Mouse (Mus musculus): ENCODE data around the gene Gpr108. TPM values are rescaled to one million over a fixed set of nuclear protein-coding genes. Genes with fewer than 3 reads are reported as not detected.

Gene Gpr108
- polyA plus RNA-seq, 1 experiment, result 44.0 TPM

GRCm38 (mm10) chr17:57227468-57227867, 20.8 kb downstream of the Gpr108 start:
- H3K4me1 ChIP-seq (ENCODE audit: control insufficient read depth, insufficient read depth, low read length), result no peaks in the 10 kb centered on the region
- no peak for TF ChIP-seq CTCF (IDR thresholded peaks at IDR 0.05; ENCODE audit: borderline replicate concordance, insufficient read depth, low read depth, low read length)
- H3K27me3 ChIP-seq (ENCODE audit: control insufficient read depth, insufficient read depth, low read length), result no peaks in the 10 kb centered on the region
- WGBS, result 87% methylated on average over 2 of the region's 2 CpGs
- no peak overlapping the region for H3K27ac ChIP-seq (ENCODE audit: insufficient read depth, low read length)
- DNase-seq, result no peak
- no peak overlapping the region for H3K4me3 ChIP-seq (replicated peaks; ENCODE audit: insufficient read depth, low read depth, low read length)

GRCm38 (mm10) chr17:57223313-57223712, 24.9 kb downstream of the Gpr108 start:
- Histone ChIP-seq H3K4me1 (ENCODE audit: control insufficient read depth, insufficient read depth, low read length) (no peaks in the 10 kb centered on the region), H3K4me3 (replicated peaks; ENCODE audit: insufficient read depth, low read depth, low read length) (no peak overlapping the region), H3K27ac (ENCODE audit: insufficient read depth, low read length) (no peak overlapping the region), H3K27me3 (ENCODE audit: control insufficient read depth, insufficient read depth, low read length) (no peaks in the 10 kb centered on the region)
- DNase-seq, result no peak
- WGBS, result 65% methylated on average over 9 of the region's 9 CpGs
- no peak for TF ChIP-seq CTCF (IDR thresholded peaks at IDR 0.05; ENCODE audit: borderline replicate concordance, insufficient read depth, low read depth, low read length)
- no peak for TF ChIP-seq POLR2A (IDR thresholded peaks at IDR 0.05; ENCODE audit: borderline replicate concordance, insufficient read depth, low read length)

DNA sequence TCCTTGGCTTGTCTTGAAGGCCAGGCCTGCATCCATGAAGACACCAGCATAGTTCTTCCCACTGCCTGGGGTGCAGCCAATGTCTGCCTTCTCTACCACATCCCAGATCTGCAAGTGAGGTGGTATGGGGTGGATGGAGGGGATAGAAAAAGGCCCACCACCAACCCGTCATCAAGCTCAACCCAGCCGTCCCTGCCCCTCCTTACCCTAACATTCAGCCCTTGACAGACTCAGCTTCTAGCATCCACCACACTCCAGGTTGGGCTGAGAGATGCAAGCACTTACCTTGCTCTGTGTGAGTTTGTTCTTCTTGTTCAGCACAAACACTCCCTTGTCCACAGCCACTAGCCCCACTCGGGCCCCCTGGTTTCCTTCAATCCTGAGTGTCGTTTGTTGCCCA, 26.3 kb downstream of the Gpr108 start:
- no peak for TF ChIP-seq POLR2A (IDR thresholded peaks at IDR 0.05; ENCODE audit: borderline replicate concordance, insufficient read depth, low read length)
- TF ChIP-seq CTCF (IDR thresholded peaks at IDR 0.05; ENCODE audit: borderline replicate concordance, insufficient read depth, low read depth, low read length), result no peak
- 76% methylated on average over 4 of the region's 4 CpGs for WGBS
- no peak for DNase-seq
- Histone ChIP-seq H3K27ac (ENCODE audit: insufficient read depth, low read length) (no peak overlapping the region), H3K4me3 (replicated peaks; ENCODE audit: insufficient read depth, low read depth, low read length) (no peak overlapping the region), H3K27me3 (ENCODE audit: control insufficient read depth, insufficient read depth, low read length) (no peaks in the 10 kb centered on the region), H3K4me1 (ENCODE audit: control insufficient read depth, insufficient read depth, low read length) (no peaks in the 10 kb centered on the region)

DNA sequence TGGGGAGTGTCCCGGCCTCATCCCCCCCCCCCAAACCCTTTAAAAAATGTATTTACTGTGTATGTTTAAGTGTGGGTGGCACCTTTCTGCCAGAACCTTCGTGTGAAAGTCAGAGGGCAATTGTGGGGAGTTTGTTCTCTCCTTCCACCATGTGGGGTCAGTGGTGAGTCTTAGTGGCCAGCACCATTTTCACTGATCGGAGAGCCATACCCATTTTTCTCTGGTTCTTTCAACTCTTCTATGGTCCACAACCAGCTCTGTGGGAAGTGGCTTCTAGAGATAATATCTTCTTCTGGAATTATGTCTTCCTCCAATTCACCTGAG, 28.4 kb downstream of the Gpr108 start:
- Histone ChIP-seq H3K27ac (ENCODE audit: insufficient read depth, low read length) (no peak overlapping the region), H3K4me1 (ENCODE audit: control insufficient read depth, insufficient read depth, low read length) (no peaks in the 10 kb centered on the region), H3K27me3 (ENCODE audit: control insufficient read depth, insufficient read depth, low read length) (no peaks in the 10 kb centered on the region), H3K4me3 (replicated peaks; ENCODE audit: insufficient read depth, low read depth, low read length) (no peak overlapping the region)
- no peak for DNase-seq
- 31% methylated on average over 3 of the region's 3 CpGs for WGBS
- TF ChIP-seq POLR2A (IDR thresholded peaks at IDR 0.05; ENCODE audit: borderline replicate concordance, insufficient read depth, low read length), result no peak
- peak; percentile 48; the same call in 1 of the 2 replicates for TF ChIP-seq CTCF (IDR thresholded peaks at IDR 0.05; ENCODE audit: borderline replicate concordance, insufficient read depth, low read depth, low read length)

GRCm38 (mm10) chr17:57219167-57219883, 28.9 kb downstream of the Gpr108 start:
- H3K4me1 ChIP-seq (ENCODE audit: control insufficient read depth, insufficient read depth, low read length), result no peaks in the 10 kb centered on the region
- TF ChIP-seq CTCF (IDR thresholded peaks at IDR 0.05; ENCODE audit: borderline replicate concordance, insufficient read depth, low read depth, low read length) (peak; percentile 68), POLR2A (IDR thresholded peaks at IDR 0.05; ENCODE audit: borderline replicate concordance, insufficient read depth, low read length) (no peak)
- H3K27me3 ChIP-seq (ENCODE audit: control insufficient read depth, insufficient read depth, low read length), result no peaks in the 10 kb centered on the region
- 25% methylated on average over 11 of the region's 11 CpGs for WGBS
- no peak overlapping the region for H3K4me3 ChIP-seq (replicated peaks; ENCODE audit: insufficient read depth, low read depth, low read length)
- peak; percentile 47 to 66 for DNase-seq
- no peak overlapping the region for H3K27ac ChIP-seq (ENCODE audit: insufficient read depth, low read length)

DNA sequence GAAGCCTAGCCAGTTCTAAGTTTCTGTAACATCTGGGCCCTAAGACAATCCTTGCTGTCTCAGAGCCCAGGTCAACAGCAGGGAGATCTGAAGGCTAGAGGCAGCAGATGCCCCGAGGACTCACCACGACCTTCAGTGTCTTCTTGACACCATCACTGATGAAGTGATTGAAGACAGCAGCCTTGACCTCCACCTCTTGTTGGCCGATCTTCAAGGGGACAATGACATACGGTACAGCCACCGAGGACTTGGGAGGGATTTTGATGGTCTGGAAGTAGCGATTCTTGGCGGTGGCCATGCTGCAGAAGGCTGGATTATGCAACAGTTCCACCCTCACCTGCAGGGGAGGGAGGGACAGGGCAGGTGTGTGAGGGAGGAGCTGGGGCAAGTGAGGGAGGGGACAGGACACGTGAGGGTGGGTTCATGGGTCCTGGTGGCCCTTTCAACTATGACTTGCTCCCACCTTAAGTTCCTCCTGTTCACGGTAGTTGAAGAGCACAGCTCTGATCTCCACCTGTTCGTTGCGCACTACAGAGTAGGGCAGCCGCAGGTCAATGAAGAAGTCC, 29.8 kb downstream of the Gpr108 start:
- no peaks in the 10 kb centered on the region for H3K4me1 ChIP-seq (ENCODE audit: control insufficient read depth, insufficient read depth, low read length)
- H3K27me3 ChIP-seq (ENCODE audit: control insufficient read depth, insufficient read depth, low read length), result no peaks in the 10 kb centered on the region
- H3K4me3 ChIP-seq (replicated peaks; ENCODE audit: insufficient read depth, low read depth, low read length), result no peak overlapping the region
- no peak overlapping the region for H3K27ac ChIP-seq (ENCODE audit: insufficient read depth, low read length)
- no peak for DNase-seq
- WGBS, result 73% methylated on average over 12 of the region's 12 CpGs
- no peak for TF ChIP-seq POLR2A (IDR thresholded peaks at IDR 0.05; ENCODE audit: borderline replicate concordance, insufficient read depth, low read length)
- no peak for TF ChIP-seq CTCF (IDR thresholded peaks at IDR 0.05; ENCODE audit: borderline replicate concordance, insufficient read depth, low read depth, low read length)

- H3K4me1 ChIP-seq (ENCODE audit: control insufficient read depth, insufficient read depth, low read length), result no peaks in the 10 kb centered on the region
- no peak overlapping the region for H3K4me3 ChIP-seq (replicated peaks; ENCODE audit: insufficient read depth, low read depth, low read length)
- whole genome bisulfite sequencing, result 42% methylated on average over 13 of the region's 13 CpGs
- TF ChIP-seq CTCF (IDR thresholded peaks at IDR 0.05; ENCODE audit: borderline replicate concordance, insufficient read depth, low read depth, low read length), result no peak
- TF ChIP-seq POLR2A (IDR thresholded peaks at IDR 0.05; ENCODE audit: borderline replicate concordance, insufficient read depth, low read length), result no peak
- H3K27me3 ChIP-seq (ENCODE audit: control insufficient read depth, insufficient read depth, low read length), result no peaks in the 10 kb centered on the region
- no peak overlapping the region for H3K27ac ChIP-seq (ENCODE audit: insufficient read depth, low read length)
- DNase-seq, result no peak
Observed at GRCm38 (mm10) chr17:57214676-57215387, 33.4 kb downstream of the Gpr108 start.

DNA sequence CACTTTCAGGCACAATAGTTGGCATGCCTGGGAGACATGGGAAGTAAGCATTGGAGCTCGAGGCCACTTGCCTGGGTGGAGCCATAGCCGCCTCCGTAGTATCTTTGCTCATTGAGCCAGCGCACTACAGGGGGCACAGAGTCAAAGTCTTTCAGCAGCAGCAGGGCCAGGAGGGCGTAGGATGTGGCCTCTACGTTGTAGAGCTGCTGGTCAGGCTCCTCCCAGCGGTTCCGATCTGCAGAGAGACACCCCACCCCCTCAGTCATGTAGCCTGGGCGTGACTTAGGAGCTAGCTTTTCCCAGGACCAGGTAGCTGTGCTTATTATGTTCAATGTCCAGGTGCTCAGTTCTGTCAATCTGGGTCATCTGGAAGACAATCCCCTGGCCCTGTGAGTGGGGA, 36.7 kb downstream of the Gpr108 start:
- no peaks in the 10 kb centered on the region for H3K4me1 ChIP-seq (ENCODE audit: control insufficient read depth, insufficient read depth, low read length)
- 47% methylated on average over 9 of the region's 9 CpGs for WGBS
- no peak for TF ChIP-seq POLR2A (IDR thresholded peaks at IDR 0.05; ENCODE audit: borderline replicate concordance, insufficient read depth, low read length)
- no peak for TF ChIP-seq CTCF (IDR thresholded peaks at IDR 0.05; ENCODE audit: borderline replicate concordance, insufficient read depth, low read depth, low read length)
- H3K27ac ChIP-seq (ENCODE audit: insufficient read depth, low read length), result no peak overlapping the region
- DNase-seq, result no peak
- H3K4me3 ChIP-seq (replicated peaks; ENCODE audit: insufficient read depth, low read depth, low read length), result no peak overlapping the region
- no peaks in the 10 kb centered on the region for H3K27me3 ChIP-seq (ENCODE audit: control insufficient read depth, insufficient read depth, low read length)
